In genomic region chr1:166384614-166385013, GRCm38 (mm10) we compare ENCODE assay signal across 26 mouse cellular contexts. TPM values are rescaled to one million over a fixed set of nuclear protein-coding genes. Genes with fewer than 3 reads are reported as not detected.
DNase-seq lines count a peak whose midpoint lies in the region; ATAC-seq and TF ChIP-seq lines count a peak whose summit lies in the region.
"Had no signal": no experiment of that assay in that cellular context is flagged by ENCODE, and none has a peak within 500 bp of the region (broad histone marks: within the 10 kb centered on the region; RNA-seq: fewer than 3 reads in every experiment).

No protein-coding gene starts in this region.

- H3K4me2 ChIP-seq in midbrain, postnatal 0 days (ENCODE audit: low read depth, low read length, poor library complexity, severe bottlenecking) = no peak overlapping the region
- H3K4me2 ChIP-seq: embryonic facial prominence, embryonic 12.5 days; forebrain, embryonic 13.5 days; forebrain, embryonic 15.5 days had no signal

- WGBS in midbrain, embryonic 10.5 days = 95% methylated on average over 10 of the region's 10 CpGs
- 95% methylated on average over 10 of the region's 10 CpGs for WGBS in midbrain, postnatal 0 days

- H3K4me3 ChIP-seq in midbrain, embryonic 10.5 days = no peak overlapping the region
- H3K4me3 ChIP-seq in midbrain, postnatal 0 days (ENCODE audit: low read depth, low read length) = no peak overlapping the region
- H3K4me3 ChIP-seq: embryonic facial prominence, embryonic 10.5 days; embryonic facial prominence, embryonic 12.5 days; forebrain, embryonic 13.5 days; forebrain, embryonic 15.5 days had no signal

- peak; percentile 26; the same call in 1 of the 2 replicates for ATAC-seq in frontal cortex, adult (ENCODE audit: low TSS enrichment)
- ATAC-seq in midbrain, postnatal 0 days (ENCODE audit: low FRiP score) = no peak
- ATAC-seq: activated CD4-positive, CD25-positive, alpha-beta regulatory T cell, adult 4 months; CD4-positive, CD25-positive, alpha-beta regulatory T cell, adult 4 months; forebrain, embryonic 13.5 days; Patski had no signal

- peaks cover 82% of the 10 kb centered on the region for H3K36me3 ChIP-seq in midbrain, embryonic 10.5 days
- H3K36me3 ChIP-seq in midbrain, postnatal 0 days (ENCODE audit: insufficient read depth, low read length) = peaks cover 51% of the 10 kb centered on the region

- no peak for TF ChIP-seq CTCF in midbrain, postnatal 0 days (IDR thresholded peaks at IDR 0.05)

- no peaks in the 10 kb centered on the region for H3K9me3 ChIP-seq in midbrain, embryonic 10.5 days (replicated peaks)
- no peaks in the 10 kb centered on the region for H3K9me3 ChIP-seq in midbrain, postnatal 0 days (ENCODE audit: low read length)
- H3K9me3 ChIP-seq: embryonic facial prominence, embryonic 10.5 days; embryonic facial prominence, embryonic 12.5 days; forebrain, embryonic 13.5 days; forebrain, embryonic 15.5 days; G1E had no signal

- peaks cover 21% of the 10 kb centered on the region for H3K4me1 ChIP-seq in midbrain, embryonic 10.5 days
- H3K4me1 ChIP-seq in midbrain, postnatal 0 days (ENCODE audit: insufficient read depth, low read length) = no peaks in the 10 kb centered on the region

- no peak for DNase-seq in frontal cortex, adult 2 months (ENCODE audit: extremely low spot score in 1 of 2, low spot score in 1 of 2)
- DNase-seq in layer of hippocampus, adult 9-11 months = peak; percentile 53
- no peak for DNase-seq in layer of hippocampus, adult 8-10 months (ENCODE audit: low spot score in 2 of 2)
- DNase-seq in midbrain, embryonic 10.5 days (ENCODE audit: low spot score) = peak; percentile 8
- no peak for DNase-seq in midbrain, postnatal 0 days (ENCODE audit: low spot score)
- peak; percentile 78 for DNase-seq in brain, adult 2 months (ENCODE audit: low read depth, low spot score)
- DNase-seq in spleen, postnatal 36 days (ENCODE audit: low spot score in 2 of 2) = no peak
- DNase-seq: adrenal gland, adult 8-10 months; adrenal gland, postnatal 14 days; adrenal gland, postnatal 36 days; B cell, adult 2 months; cerebellum, adult 11 months; cerebellum, adult 8-10 months; cerebellum, adult 9-11 months; cerebellum, postnatal 14 days; cerebellum, postnatal 36 days had no signal

- H3K9ac ChIP-seq in midbrain, postnatal 0 days (replicated peaks; ENCODE audit: low read length, poor library complexity, severe bottlenecking) = no peak overlapping the region
- H3K9ac ChIP-seq: embryonic facial prominence, embryonic 12.5 days; forebrain, embryonic 13.5 days; forebrain, embryonic 15.5 days had no signal

- no peaks in the 10 kb centered on the region for H3K27me3 ChIP-seq in midbrain, embryonic 10.5 days (ENCODE audit: low read depth, poor library complexity, severe bottlenecking)
- H3K27me3 ChIP-seq in midbrain, postnatal 0 days (ENCODE audit: insufficient read depth, low read length) = no peaks in the 10 kb centered on the region
- H3K27me3 ChIP-seq: CH12.LX; embryonic facial prominence, embryonic 12.5 days; forebrain, embryonic 13.5 days; forebrain, embryonic 15.5 days; Patski had no signal

- H3K27ac ChIP-seq in midbrain, embryonic 10.5 days (replicated peaks) = no peak overlapping the region
- H3K27ac ChIP-seq in midbrain, postnatal 0 days (ENCODE audit: low read depth, low read length) = no peak overlapping the region
- H3K27ac ChIP-seq: embryonic facial prominence, embryonic 10.5 days; embryonic facial prominence, embryonic 12.5 days; forebrain, embryonic 13.5 days had no signal

RNA-seq across cellular contexts. Expression of gene Tada1, which starts 5.7 kb away (rescaled TPM):
- 49.8 and 54.5 TPM in 2 replicates for polyA plus RNA-seq in frontal cortex, adult 2 months (2012; rRNA removed)
- total RNA-seq in layer of hippocampus, adult 8-10 months (2022) = 10 to 100 TPM; 36.5 to 41.8 (median 39.3) TPM
- polyA plus RNA-seq in midbrain, embryonic 10.5 days (2016; fragmentation: Nextera tagmentation; extraction: Ambion mirVana) = 70.2 and 70.3 TPM in 2 replicates
- total RNA-seq in midbrain, postnatal 0 days (2014; rRNA removed) = 57.1 and 65.9 TPM in 2 replicates
- polyA plus RNA-seq in midbrain, postnatal 0 days (2015; fragmentation: Nextera tagmentation; extraction: Ambion mirVana) = 64.7 and 69.1 TPM in 2 replicates

RNA-seq across cellular contexts. Expression of gene Pogk, which starts 25.0 kb away (rescaled TPM):
- polyA plus RNA-seq in frontal cortex, adult 2 months (2012; rRNA removed) = 26.4 TPM in 2 replicates
- total RNA-seq in layer of hippocampus, adult 8-10 months (2022) = 10 to 100 TPM; 34.0 to 35.0 (median 34.4) TPM
- 26.1 and 37.7 TPM in 2 replicates for polyA plus RNA-seq in midbrain, embryonic 10.5 days (2016; fragmentation: Nextera tagmentation; extraction: Ambion mirVana)
- 77.9 and 86.9 TPM in 2 replicates for total RNA-seq in midbrain, postnatal 0 days (2014; rRNA removed)
- 20.1 and 22.0 TPM in 2 replicates for polyA plus RNA-seq in midbrain, postnatal 0 days (2015; fragmentation: Nextera tagmentation; extraction: Ambion mirVana)
- polyA plus RNA-seq: G1E had no signal

Comparison
In these comparisons a context has a peak if more than half of its experiments do, and no peak if none do; other contexts are left out.
1. DNase-seq: peak in layer of hippocampus, adult 9-11 months (single experiment), midbrain, embryonic 10.5 days (single experiment) and brain, adult 2 months (single experiment); none in frontal cortex, adult 2 months (0 of 2), layer of hippocampus, adult 8-10 months (0 of 2), midbrain, postnatal 0 days (single experiment) and spleen, postnatal 36 days (0 of 2).